Mouse (Mus musculus): ENCODE measurements around the gene Wdr46.

Gene Wdr46

DNA sequence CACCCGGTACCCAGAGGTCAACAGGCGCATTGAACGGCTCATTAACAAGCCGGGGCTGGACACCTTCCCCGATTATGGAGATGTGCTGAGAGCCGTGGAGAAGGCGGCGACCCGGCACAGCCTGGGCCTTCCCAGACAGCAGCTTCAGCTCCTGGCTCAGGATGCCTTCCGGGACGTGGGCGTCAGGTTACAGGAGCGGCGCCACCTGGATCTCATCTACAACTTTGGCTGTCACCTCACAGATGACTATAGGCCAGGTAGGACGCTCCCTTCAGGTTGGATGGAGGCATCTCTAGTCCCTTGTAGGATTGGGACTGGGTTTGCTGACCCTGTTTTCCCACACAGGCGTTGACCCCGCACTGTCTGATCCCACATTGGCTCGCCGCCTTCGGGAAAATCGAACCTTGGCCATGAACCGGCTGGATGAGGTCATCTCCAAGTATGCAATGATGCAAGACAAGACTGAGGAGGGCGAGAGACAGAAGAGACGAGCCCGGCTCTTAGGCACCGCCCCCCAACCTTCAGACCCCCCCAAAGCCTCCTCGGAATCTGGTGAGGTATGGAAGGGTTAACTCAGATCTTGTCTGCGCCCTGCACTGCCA, 28.5 kb upstream of the Wdr46 start:
- DNase-seq = no peak

- DNase-seq = no peak
Measured at GRCm38 (mm10) chr17:33913264-33913663, 27.2 kb upstream of the Wdr46 start.

DNA sequence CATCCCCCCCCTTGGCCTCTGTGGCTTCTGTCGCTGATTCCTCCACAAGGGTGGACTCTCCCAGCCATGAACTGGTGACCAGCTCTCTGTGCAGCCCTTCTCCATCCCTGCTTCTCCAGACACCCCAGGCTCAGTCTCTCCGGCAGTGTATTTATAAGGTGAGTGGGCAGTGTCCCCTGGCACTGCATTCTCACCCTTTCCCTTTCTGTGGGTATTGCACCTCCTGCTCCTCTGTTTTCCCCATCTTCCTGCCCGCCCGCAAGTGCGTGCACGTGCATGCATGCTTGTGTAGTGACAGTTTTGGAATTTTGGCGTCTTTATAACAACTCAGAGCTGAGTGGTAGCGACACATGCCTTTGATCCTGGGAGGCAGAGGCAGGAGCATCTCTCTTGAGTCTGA, 26.6 kb upstream of the Wdr46 start:
- no peak for DNase-seq

- no peak for DNase-seq
Measured at GRCm38 (mm10) chr17:33914969-33915391, 25.5 kb upstream of the Wdr46 start.

- DNase-seq = peak; percentile 98 to 99
Measured at GRCm38 (mm10) chr17:33915671-33916250, 24.7 kb upstream of the Wdr46 start, which contains the start of the genes Tapbp and Zbtb22. TSS of gene Tapbp (plus strand) at chr17:33915899. TSS of gene Zbtb22 (plus strand) at chr17:33915904.

- no peak for DNase-seq
Measured at GRCm38 (mm10) chr17:33916294-33916693, 24.2 kb upstream of the Wdr46 start.

DNA sequence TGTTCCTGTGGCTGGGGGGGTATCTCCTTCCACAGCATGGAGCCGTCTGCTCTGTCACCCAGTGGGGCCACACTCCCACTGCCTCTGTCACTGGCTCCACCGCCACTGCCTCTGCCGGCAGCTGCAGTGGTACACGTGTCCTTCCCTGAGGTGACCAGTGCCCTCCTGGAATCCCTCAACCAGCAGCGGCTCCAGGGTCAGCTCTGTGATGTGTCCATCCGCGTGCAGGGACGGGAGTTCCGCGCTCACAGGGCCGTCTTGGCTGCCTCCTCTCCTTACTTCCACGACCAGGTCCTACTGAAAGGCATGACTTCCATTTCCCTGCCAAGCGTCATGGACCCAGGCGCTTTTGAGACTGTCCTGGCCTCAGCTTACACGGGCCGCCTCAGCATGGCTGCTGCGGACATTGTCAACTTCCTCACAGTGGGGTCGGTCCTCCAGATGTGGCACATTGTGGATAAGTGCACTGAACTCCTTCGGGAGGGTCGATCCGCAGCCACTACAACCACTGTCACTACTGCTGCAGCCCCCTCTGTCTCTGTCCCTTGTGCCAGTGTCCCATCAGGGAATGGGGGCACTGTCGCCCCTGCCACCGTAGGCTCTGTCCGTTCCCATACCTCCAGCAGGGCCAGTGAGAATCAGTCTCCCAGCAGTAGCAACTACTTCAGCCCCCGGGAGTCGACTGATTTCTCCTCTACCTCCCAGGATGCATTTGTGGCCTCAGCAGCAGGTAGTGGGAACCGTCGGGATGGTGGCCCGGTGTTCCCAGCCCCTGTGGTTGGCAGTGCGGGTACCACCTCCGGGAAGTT, 23.4 kb upstream of the Wdr46 start:
- DNase-seq = no peak

- no peak for DNase-seq
Measured at GRCm38 (mm10) chr17:33917656-33918292, 22.7 kb upstream of the Wdr46 start.

DNA sequence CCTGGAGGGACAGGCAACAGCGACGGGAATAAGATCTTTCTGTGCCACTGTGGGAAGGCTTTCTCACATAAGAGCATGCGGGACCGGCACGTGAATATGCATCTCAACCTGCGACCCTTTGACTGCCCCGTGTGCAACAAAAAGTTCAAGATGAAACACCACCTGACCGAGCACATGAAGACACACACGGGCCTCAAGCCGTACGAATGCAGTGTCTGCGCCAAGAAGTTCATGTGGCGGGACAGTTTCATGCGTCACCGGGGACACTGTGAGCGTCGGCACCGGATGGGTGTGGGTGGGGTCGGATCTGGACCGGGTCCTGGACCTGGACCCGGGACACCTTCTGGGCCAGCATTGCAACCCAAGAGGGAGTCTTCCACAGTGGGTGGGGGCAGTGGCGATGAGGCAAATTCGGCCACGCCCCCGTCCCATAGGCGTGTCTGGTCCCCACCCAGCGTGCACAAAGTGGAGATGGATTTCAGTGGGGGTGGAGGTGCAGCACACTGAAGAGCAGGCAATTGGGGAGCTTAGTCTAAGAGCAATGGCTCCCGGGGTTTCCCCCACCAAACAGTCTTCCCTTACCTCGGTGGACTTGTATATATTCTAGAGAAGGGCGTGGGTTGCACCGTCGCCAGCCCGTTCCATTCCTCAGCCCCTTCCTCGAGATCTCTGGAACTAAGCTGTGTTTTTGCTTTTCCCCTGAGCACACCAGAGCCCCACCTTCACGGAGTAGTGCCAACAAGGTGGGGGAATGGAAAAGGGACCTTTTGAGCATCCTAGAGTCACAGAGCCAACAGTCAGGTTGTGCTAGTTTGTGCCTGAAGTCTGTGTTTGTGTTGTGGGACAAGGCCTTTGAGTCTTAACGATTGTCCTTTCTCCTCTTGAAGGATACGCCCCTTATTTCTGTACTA, 21.9 kb upstream of the Wdr46 start:
- DNase-seq = peak; percentile 41 to 50

DNA sequence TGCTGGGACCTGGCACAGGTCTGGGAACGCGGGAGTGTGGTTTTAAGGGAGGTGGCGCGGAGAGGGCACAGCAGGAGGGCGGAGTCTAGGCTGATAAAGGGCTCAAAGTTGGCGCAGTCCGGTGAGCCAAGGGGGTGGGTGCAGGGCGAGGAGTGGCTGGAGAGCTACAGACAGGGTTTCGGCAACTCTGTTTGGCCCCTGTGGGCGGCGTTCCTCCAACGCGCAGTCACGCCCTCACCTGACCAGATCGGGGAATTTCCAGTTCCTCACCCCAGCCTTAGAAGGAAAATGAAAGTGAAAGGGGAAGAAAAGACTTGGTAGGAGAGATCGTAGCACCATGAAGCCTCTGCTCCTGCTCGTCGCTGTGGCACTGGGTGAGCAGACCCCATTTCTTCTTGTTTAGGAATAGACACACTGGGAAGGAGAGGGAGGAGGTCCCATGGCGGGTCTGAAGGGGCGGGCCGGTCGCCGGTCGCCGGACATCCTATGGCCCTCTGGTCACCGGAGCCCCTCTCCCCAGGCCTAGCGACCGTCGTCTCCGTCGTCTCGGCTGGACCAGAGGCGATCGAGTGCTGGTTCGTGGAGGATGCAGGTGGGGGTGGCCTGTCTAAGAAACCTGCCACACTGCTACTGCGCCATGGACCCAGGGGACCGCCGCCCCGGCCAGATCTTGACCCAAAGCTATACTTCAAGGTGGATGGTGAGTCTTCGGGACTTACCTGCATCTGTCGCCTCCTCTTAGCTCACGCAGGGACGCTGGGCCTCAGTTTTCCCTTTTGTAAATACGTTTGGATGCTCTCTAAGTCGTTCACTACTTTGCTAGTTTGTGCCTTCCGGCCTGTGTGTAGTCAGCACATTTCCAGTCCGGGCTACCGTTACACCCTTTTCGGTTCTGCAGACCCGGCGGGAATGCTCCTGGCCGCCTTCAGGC, 20.8 kb upstream of the Wdr46 start:
- peak; percentile 96 to 97 for DNase-seq

GRCm38 (mm10) chr17:33920282-33921097, 20.0 kb upstream of the Wdr46 start:
- peak; percentile 85 to 88 for DNase-seq

GRCm38 (mm10) chr17:33921361-33921760, 19.1 kb upstream of the Wdr46 start:
- no peak for DNase-seq

- peak in 1 of 2 experiments; percentile 36 for DNase-seq
Measured at GRCm38 (mm10) chr17:33924577-33925283, 15.7 kb upstream of the Wdr46 start.

DNA sequence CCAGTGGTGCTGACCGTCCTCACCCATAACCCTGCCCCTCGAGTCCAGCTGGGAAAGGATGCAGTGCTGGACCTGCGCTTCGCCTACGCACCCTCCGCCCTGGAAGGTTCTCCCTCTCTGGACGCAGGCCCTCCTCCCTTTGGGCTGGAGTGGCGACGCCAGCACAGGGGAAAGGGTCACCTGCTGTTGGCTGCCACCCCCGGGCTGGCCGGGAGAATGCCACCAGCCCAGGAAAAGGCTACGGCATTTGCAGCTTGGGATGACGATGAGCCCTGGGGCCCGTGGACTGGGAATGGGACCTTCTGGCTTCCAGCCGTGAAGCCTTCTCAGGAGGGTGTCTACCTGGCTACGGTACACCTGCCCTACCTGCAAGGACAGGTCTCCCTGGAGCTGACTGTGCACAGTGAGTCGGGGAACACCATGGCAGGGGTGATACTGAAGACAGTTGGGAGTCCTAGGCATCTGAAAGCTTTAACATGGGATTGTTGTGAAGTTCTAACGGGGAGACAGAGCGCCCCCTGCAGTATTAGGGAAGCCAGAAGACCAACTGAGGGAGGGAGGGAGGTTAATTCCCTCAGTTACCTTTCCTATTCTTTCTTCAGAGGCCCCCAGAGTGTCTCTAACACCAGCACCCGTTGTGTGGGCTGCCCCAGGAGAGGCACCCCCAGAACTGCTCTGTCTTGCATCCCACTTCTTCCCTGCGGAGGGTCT, 14.9 kb upstream of the Wdr46 start:
- DNase-seq = no peak

DNA sequence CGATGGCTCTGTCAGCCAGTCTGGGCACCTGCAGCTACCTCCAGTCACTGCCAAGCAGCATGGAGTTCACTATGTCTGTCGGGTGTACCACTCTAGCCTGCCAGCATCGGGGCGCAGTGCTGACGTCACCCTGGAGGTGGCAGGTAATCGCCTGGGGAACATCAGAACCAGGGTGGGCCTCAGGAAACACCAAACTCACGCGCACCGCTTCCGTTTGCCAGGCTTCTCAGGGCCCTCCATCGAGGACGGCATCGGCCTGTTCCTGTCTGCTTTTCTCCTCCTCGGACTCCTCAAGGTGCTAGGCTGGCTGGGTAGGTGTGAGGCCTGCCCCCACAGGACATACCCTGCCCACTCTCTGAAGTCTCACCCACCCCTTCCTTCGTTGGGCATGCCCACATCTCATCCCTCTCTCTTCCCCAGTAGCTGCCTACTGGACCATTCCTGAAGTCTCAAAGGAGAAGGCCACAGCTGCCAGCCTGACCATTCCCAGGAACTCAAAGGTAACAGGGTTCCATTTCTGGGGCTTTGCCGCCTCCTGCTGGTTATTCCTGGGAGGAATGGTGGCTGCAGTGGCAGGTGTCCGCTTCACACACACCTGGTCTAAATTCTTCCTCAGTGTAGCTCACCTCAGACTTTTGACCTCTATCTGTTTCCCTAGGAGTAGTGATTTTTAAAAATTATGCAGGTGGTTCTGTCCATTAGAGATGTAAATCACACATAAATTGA, 14.1 kb upstream of the Wdr46 start:
- DNase-seq = no peak

GRCm38 (mm10) chr17:33928251-33928947, 12.1 kb upstream of the Wdr46 start:
- DNase-seq = no peak
